Mouse (Mus musculus): Measurements from ENCODE around the gene Serp2. TPM values are rescaled to one million over a fixed set of nuclear protein-coding genes. Genes with fewer than 3 reads are reported as not detected.
A peak's percentile ranks its signal among the peaks of the same experiment; 100 is the strongest.

Serp2 gene
- polyA plus RNA-seq, 1 experiment: 121 TPM

- DNase-seq (ENCODE audit: low read depth): no peak
- TF ChIP-seq CTCF (IDR thresholded peaks at IDR 0.05; ENCODE audit: borderline replicate concordance, extremely low read depth, insufficient read depth, insufficient read length): peak; percentile 26; the same call in 1 of the 2 replicates
- no peak for TF ChIP-seq POLR2A (IDR thresholded peaks at IDR 0.05; ENCODE audit: borderline replicate concordance, extremely low read depth, insufficient read depth, insufficient read length, poor library complexity, severe bottlenecking)
These were observed 68.3 kb downstream of the Serp2 start for GRCm38 (mm10) chr14:76488101-76489044.

- TF ChIP-seq CTCF (IDR thresholded peaks at IDR 0.05; ENCODE audit: borderline replicate concordance, extremely low read depth, insufficient read depth, insufficient read length) (no peak), POLR2A (IDR thresholded peaks at IDR 0.05; ENCODE audit: borderline replicate concordance, extremely low read depth, insufficient read depth, insufficient read length, poor library complexity, severe bottlenecking) (no peak)
- no peak for DNase-seq (ENCODE audit: low read depth)
These were observed 69.1 kb downstream of the Serp2 start for GRCm38 (mm10) chr14:76487609-76488008.

GRCm38 (mm10) chr14:76483701-76484100 lies 73.0 kb downstream of the Serp2 start:
- TF ChIP-seq CTCF (IDR thresholded peaks at IDR 0.05; ENCODE audit: borderline replicate concordance, extremely low read depth, insufficient read depth, insufficient read length) (no peak), POLR2A (IDR thresholded peaks at IDR 0.05; ENCODE audit: borderline replicate concordance, extremely low read depth, insufficient read depth, insufficient read length, poor library complexity, severe bottlenecking) (no peak)
- DNase-seq (ENCODE audit: low read depth): no peak

Other genes starting within 250 kb of the Serp2 start
- 563 and 565 TPM in 2 replicates for gene Tsc22d1, start 141.9 kb downstream of the Serp2 start, polyA plus RNA-seq (2012; rRNA removed)

Measured in brain, embryonic 14.5 days (tissue).